Mouse (Mus musculus) activated CD4-positive, CD25-positive, alpha-beta regulatory T cell, adult 4 months (primary cell): ENCODE data around the gene Tm4sf19. TPM values are rescaled to one million over a fixed set of nuclear protein-coding genes. Genes with fewer than 3 reads are reported as not detected.

Experiments used
- ATAC-seq: one replicate; pipeline ENCODE4 v1.8.0; 2017
- polyA plus RNA-seq, 2 experiments: library from polyadenylated mRNA; unstranded; fragments of 100-300 nt; shearing (Covaris generic); gene quantifications; one replicate each; pipeline ENCODE4 v1.2.1; 2017

The Tm4sf19 gene
- polyA plus RNA-seq = not detected

- ATAC-seq = no peak
Measured at GRCm38 (mm10) chr16:32400267-32400666, at the start of gene Tm4sf19. TSS of gene Tm4sf19 (plus strand) at chr16:32400506.

GRCm38 (mm10) chr16:32350776-32351175 is 49.5 kb upstream of the Tm4sf19 start:
- no peak for ATAC-seq

GRCm38 (mm10) chr16:32363530-32363929 is 36.8 kb upstream of the Tm4sf19 start:
- no peak for ATAC-seq

GRCm38 (mm10) chr16:32371351-32371750 is 29.0 kb upstream of the Tm4sf19 start:
- ATAC-seq = no peak

GRCm38 (mm10) chr16:32379575-32379974 is 20.7 kb upstream of the Tm4sf19 start:
- no peak for ATAC-seq

GRCm38 (mm10) chr16:32382901-32383300 is 17.4 kb upstream of the Tm4sf19 start:
- no peak for ATAC-seq

GRCm38 (mm10) chr16:32384885-32385284 is 15.4 kb upstream of the Tm4sf19 start:
- no peak for ATAC-seq

- no peak for ATAC-seq
Measured at GRCm38 (mm10) chr16:32386826-32387225, 13.5 kb upstream of the Tm4sf19 start.

- no peak for ATAC-seq
Measured at GRCm38 (mm10) chr16:32389049-32389448, 11.3 kb upstream of the Tm4sf19 start.

- ATAC-seq = no peak
Measured at GRCm38 (mm10) chr16:32389841-32390240, 10.5 kb upstream of the Tm4sf19 start.

GRCm38 (mm10) chr16:32390882-32391281 is 9.4 kb upstream of the Tm4sf19 start:
- ATAC-seq = no peak

GRCm38 (mm10) chr16:32395679-32396540 is 4.4 kb upstream of the Tm4sf19 start:
- ATAC-seq = no peak

- no peak for ATAC-seq
Measured at GRCm38 (mm10) chr16:32396541-32396835, 3.8 kb upstream of the Tm4sf19 start.

GRCm38 (mm10) chr16:32398206-32398605 is 2.1 kb upstream of the Tm4sf19 start:
- no peak for ATAC-seq

GRCm38 (mm10) chr16:32401335-32401965 is 1.1 kb downstream of the Tm4sf19 start:
- no peak for ATAC-seq

- ATAC-seq = no peak
Measured at GRCm38 (mm10) chr16:32402818-32403217, 2.5 kb downstream of the Tm4sf19 start.

GRCm38 (mm10) chr16:32405716-32406115 is 5.4 kb downstream of the Tm4sf19 start:
- no peak for ATAC-seq

- ATAC-seq = no peak
Measured at GRCm38 (mm10) chr16:32406671-32407070, 6.4 kb downstream of the Tm4sf19 start.

- ATAC-seq = no peak
Measured at GRCm38 (mm10) chr16:32407730-32408129, 7.4 kb downstream of the Tm4sf19 start.

GRCm38 (mm10) chr16:32417457-32417856 is 17.2 kb downstream of the Tm4sf19 start:
- ATAC-seq = no peak

- ATAC-seq = peak; percentile 99
Measured at GRCm38 (mm10) chr16:32419517-32420483, 19.5 kb downstream of the Tm4sf19 start, which contains the start of gene Tctex1d2. TSS of gene Tctex1d2 (plus strand) at chr16:32419702.

- ATAC-seq = no peak
Measured at GRCm38 (mm10) chr16:32427506-32427905, 27.2 kb downstream of the Tm4sf19 start.
